Comparison of ENCODE assay signal across 8 mouse cellular contexts in the genomic region with DNA sequence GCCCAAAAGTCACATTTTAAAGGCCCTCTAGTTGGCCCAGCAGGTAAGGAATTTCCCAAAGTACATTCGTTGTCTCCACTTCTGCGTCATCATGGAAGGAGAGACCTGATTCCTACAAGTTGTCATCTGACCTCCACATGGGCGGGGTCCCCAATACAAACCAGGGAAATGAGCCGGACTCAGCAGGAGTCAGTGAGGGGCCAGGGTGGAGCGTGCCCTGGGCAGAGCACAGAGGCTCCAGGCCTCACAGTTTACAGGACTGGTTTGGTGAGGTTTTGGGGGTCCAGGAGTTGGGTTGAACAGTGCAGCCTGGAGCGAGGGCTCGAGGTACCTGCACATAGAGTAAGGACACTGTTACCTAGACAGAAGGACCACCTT. TPM values are rescaled to one million over a fixed set of nuclear protein-coding genes. Genes with fewer than 3 reads are reported as not detected.
DNase-seq lines count a peak whose midpoint lies in the region; ATAC-seq and TF ChIP-seq lines count a peak whose summit lies in the region.
"Had no signal": no experiment of that assay in that cellular context is flagged by ENCODE, and none has a peak within 500 bp of the region (broad histone marks: within the 10 kb centered on the region; RNA-seq: fewer than 3 reads in every experiment).

No protein-coding gene starts in this region.

- H3K4me3 ChIP-seq in C2C12 (ENCODE audit: insufficient read depth, poor library complexity, severe bottlenecking), result no peak overlapping the region
- no peak overlapping the region for H3K4me3 ChIP-seq in forebrain, embryonic 15.5 days
- no peak overlapping the region for H3K4me3 ChIP-seq in liver, embryonic 13.5 days (replicated peaks)

- no peaks in the 10 kb centered on the region for H3K9me3 ChIP-seq in forebrain, embryonic 15.5 days
- no peaks in the 10 kb centered on the region for H3K9me3 ChIP-seq in liver, embryonic 13.5 days (replicated peaks)

- H3K4me1 ChIP-seq in forebrain, embryonic 15.5 days, result peaks cover 60% of the 10 kb centered on the region
- H3K4me1 ChIP-seq in liver, embryonic 13.5 days (replicated peaks), result peaks cover 79% of the 10 kb centered on the region

- H3K36me3 ChIP-seq in C2C12 (ENCODE audit: control insufficient read depth, insufficient read depth), result no peaks in the 10 kb centered on the region
- no peaks in the 10 kb centered on the region for H3K36me3 ChIP-seq in forebrain, embryonic 15.5 days
- no peaks in the 10 kb centered on the region for H3K36me3 ChIP-seq in liver, embryonic 13.5 days

- peak overlapping the region; percentile 96 for H3K27ac ChIP-seq in forebrain, embryonic 15.5 days (replicated peaks)
- peak overlapping the region; percentile 54; the same call in 1 of the 2 replicates for H3K27ac ChIP-seq in liver, embryonic 13.5 days

- H3K4me2 ChIP-seq in forebrain, embryonic 15.5 days (replicated peaks), result no peak overlapping the region
- no peak overlapping the region for H3K4me2 ChIP-seq in liver, embryonic 13.5 days

- no peak for TF ChIP-seq CTCF in C2C12 (IDR thresholded peaks at IDR 0.05; ENCODE audit: control insufficient read depth, insufficient read depth, insufficient read length)

- DNase-seq in 3T3-L1 (ENCODE audit: low read depth, low spot score), result peak; percentile 76
- DNase-seq in liver, embryonic 13.5 days, result no peak
- DNase-seq in natural killer cell, adult 2 months (ENCODE audit: low spot score in 2 of 2), result no peak
- DNase-seq in left cerebral cortex, postnatal 10 days (ENCODE audit: extremely low spot score in 1 of 2, low spot score in 2 of 2), result no peak
- DNase-seq: cerebellum, adult 11 months had no signal

- intact Hi-C loops in left cerebral cortex, postnatal 10 days (cut with DNase I), result no loop called here

- no peak for ATAC-seq in forebrain, embryonic 15.5 days (replicated peaks)
- no peak for ATAC-seq in liver, embryonic 13.5 days (ENCODE audit: low read depth)
- no peak for ATAC-seq in megakaryocyte progenitor cell, adult 5-6 weeks (replicated peaks; ENCODE audit: poor library complexity)

- WGBS in forebrain, embryonic 15.5 days, result 56% methylated on average over 7 of the region's 7 CpGs
- WGBS in liver, embryonic 13.5 days (ENCODE audit: insufficient replicate concordance), result 64% methylated on average over 7 of the region's 7 CpGs

- H3K27me3 ChIP-seq in C2C12 (ENCODE audit: control insufficient read depth, insufficient read depth, insufficient read length), result no peaks in the 10 kb centered on the region
- H3K27me3 ChIP-seq in forebrain, embryonic 15.5 days, result no peaks in the 10 kb centered on the region
- no peaks in the 10 kb centered on the region for H3K27me3 ChIP-seq in liver, embryonic 13.5 days

- no peaks in the 10 kb centered on the region for H3K79me3 ChIP-seq in C2C12 (ENCODE audit: low read depth)

- H3K9ac ChIP-seq in forebrain, embryonic 15.5 days (replicated peaks), result no peak overlapping the region
- no peak overlapping the region for H3K9ac ChIP-seq in liver, embryonic 13.5 days

- H3K79me2 ChIP-seq in C2C12 (ENCODE audit: control insufficient read depth, insufficient read depth), result peaks cover 21% of the 10 kb centered on the region

- H3ac ChIP-seq in C2C12 (ENCODE audit: control insufficient read depth, insufficient read length, low read depth), result peak overlapping the region; percentile 63

TF ChIP-seq in C2C12, 6 proteins besides CTCF, POLR2A, EP300 and RAD21:
- no peak for TF ChIP-seq MYOG (IDR thresholded peaks at IDR 0.05; ENCODE audit: control insufficient read depth, extremely low read depth, insufficient read length)
- TF ChIP-seq USF1 (IDR thresholded peaks at IDR 0.05; ENCODE audit: low read depth), result peak; percentile 65
- TF ChIP-seq FOSL1 (IDR thresholded peaks at IDR 0.05; ENCODE audit: insufficient read depth, low read length, poor library complexity, severe bottlenecking), result no peak
- no peak for TF ChIP-seq MYOD1 (IDR thresholded peaks at IDR 0.05; ENCODE audit: control insufficient read depth, insufficient read length, low read depth)

RNA-seq across cellular contexts. Expression of a gene that starts 38.5 kb away (rescaled TPM):
- 69.6 TPM for polyA plus RNA-seq in C2C12 (2012; fragmentation: generic; extraction: Trizol)
- polyA plus RNA-seq in forebrain, embryonic 15.5 days (2015; fragmentation: Nextera tagmentation; extraction: Ambion mirVana), result 66.9 and 67.9 TPM in 2 replicates
- polyA plus RNA-seq in liver, embryonic 13.5 days (2015; fragmentation: Nextera tagmentation; extraction: Ambion mirVana), result 25.2 and 27.5 TPM in 2 replicates
- 15.7 and 19.9 TPM in 2 replicates for total RNA-seq in megakaryocyte progenitor cell, adult 5-6 weeks (2015)
- total RNA-seq in megakaryocyte progenitor cell, adult 5-6 weeks (2017), result 23.9 and 28.2 TPM in 2 replicates
- total RNA-seq in left cerebral cortex, postnatal 10 days (2021), result 10 to 100 TPM; 79.4 to 82.8 TPM
